Mouse (Mus musculus): ENCODE results near the gene Ccl25. TPM values are rescaled to one million over a fixed set of nuclear protein-coding genes. Genes with fewer than 3 reads are reported as not detected.
A peak's percentile ranks its signal among the peaks of the same experiment; 100 is the strongest.

Ccl25 gene
- polyA plus RNA-seq, 1 experiment from 2014 or later: 21.6 TPM

DNA sequence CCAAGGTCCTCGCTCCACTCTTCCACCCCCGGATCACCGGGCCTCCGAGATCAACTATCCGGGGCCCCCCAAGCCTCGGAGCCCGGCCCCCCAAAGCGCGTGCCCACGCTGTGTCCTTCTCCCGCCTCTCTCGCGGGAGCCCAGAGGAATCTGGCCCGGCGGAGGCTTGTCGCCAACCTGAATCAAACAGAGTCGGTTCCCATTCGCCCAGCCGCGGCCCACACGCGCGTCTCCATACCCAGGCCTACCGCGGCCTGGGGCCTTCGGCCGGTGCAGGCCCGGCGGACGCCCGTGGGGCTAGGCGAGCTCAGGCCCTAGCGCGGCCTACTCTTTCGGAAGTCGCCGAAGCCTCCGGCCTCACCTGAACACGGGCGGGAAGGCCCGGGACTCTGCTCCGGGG is 485 bp upstream of the Ccl25 start:
- Histone ChIP-seq H3K27me3 (replicated peaks; ENCODE audit: control insufficient read depth, insufficient read depth, low read length) (no peaks in the 10 kb centered on the region), H3K27ac (ENCODE audit: low read length) (peak overlapping the region; percentile 86), H3K9me3 (ENCODE audit: control insufficient read depth, low read length) (no peaks in the 10 kb centered on the region), H3K4me3 (replicated peaks; ENCODE audit: low read length) (peak overlapping the region; percentile 97), H3K9ac (replicated peaks; ENCODE audit: low read depth, low read length) (peak overlapping the region; percentile 97), H3K36me3 (ENCODE audit: control insufficient read depth, insufficient read depth) (peaks cover 12% of the 10 kb centered on the region), H3K4me1 (replicated peaks; ENCODE audit: control insufficient read depth, insufficient read depth, low read length) (peaks cover 37% of the 10 kb centered on the region), H3K4me2 (ENCODE audit: low read length) (peak overlapping the region; percentile 83)
- ATAC-seq: peak; percentile 67
- under 1% methylated on average over 40 of the region's 42 CpGs for WGBS

GRCm38 (mm10) chr8:4325751-4326036 is 684 bp downstream of the Ccl25 start:
- no peaks in the 10 kb centered on the region for H3K27me3 ChIP-seq (replicated peaks; ENCODE audit: control insufficient read depth, insufficient read depth, low read length)
- 42% methylated on average over 7 of the region's 7 CpGs for WGBS
- no peak for ATAC-seq
- peaks cover 17% of the 10 kb centered on the region for H3K36me3 ChIP-seq (ENCODE audit: control insufficient read depth, insufficient read depth)
- peak overlapping the region; percentile 60 for H3K4me2 ChIP-seq (ENCODE audit: low read length)
- H3K9ac ChIP-seq (replicated peaks; ENCODE audit: low read depth, low read length): peak overlapping the region; percentile 84
- H3K4me3 ChIP-seq (replicated peaks; ENCODE audit: low read length): peak overlapping the region; percentile 97
- peaks cover 33% of the 10 kb centered on the region for H3K4me1 ChIP-seq (replicated peaks; ENCODE audit: control insufficient read depth, insufficient read depth, low read length)
- H3K9me3 ChIP-seq (ENCODE audit: control insufficient read depth, low read length): no peaks in the 10 kb centered on the region
- no peak overlapping the region for H3K27ac ChIP-seq (ENCODE audit: low read length)

GRCm38 (mm10) chr8:4329000-4329399 is 4.0 kb downstream of the Ccl25 start:
- H3K27ac ChIP-seq (ENCODE audit: low read length): no peak overlapping the region
- no peak overlapping the region for H3K4me3 ChIP-seq (replicated peaks; ENCODE audit: low read length)
- H3K4me2 ChIP-seq (ENCODE audit: low read length): no peak overlapping the region
- 91% methylated on average over 5 of the region's 5 CpGs for WGBS
- ATAC-seq: no peak
- no peaks in the 10 kb centered on the region for H3K27me3 ChIP-seq (replicated peaks; ENCODE audit: control insufficient read depth, insufficient read depth, low read length)
- peaks cover 12% of the 10 kb centered on the region for H3K4me1 ChIP-seq (replicated peaks; ENCODE audit: control insufficient read depth, insufficient read depth, low read length)
- no peak overlapping the region for H3K9ac ChIP-seq (replicated peaks; ENCODE audit: low read depth, low read length)
- H3K36me3 ChIP-seq (ENCODE audit: control insufficient read depth, insufficient read depth): peaks cover 26% of the 10 kb centered on the region
- H3K9me3 ChIP-seq (ENCODE audit: control insufficient read depth, low read length): no peaks in the 10 kb centered on the region

DNA sequence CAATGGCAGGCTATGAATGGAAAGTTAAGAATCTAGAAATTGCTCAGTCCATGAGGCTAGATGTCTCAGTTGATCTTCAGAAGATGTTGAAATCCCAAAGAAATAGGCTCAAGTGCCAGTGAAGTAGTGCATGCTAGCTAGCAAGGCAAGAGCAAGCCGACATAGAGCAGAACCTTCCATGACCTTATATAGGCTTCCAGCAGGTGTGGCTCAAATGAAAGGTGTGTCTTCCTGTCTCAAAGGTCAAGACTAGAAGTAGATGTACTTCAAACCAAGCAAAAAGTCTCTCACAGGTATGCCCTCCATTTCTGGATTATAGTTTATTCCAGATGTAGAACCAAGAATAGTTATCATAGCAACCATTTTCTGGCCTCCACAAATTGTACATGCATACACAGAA is 9.0 kb downstream of the Ccl25 start:
- Histone ChIP-seq H3K9ac (replicated peaks; ENCODE audit: low read depth, low read length) (no peak overlapping the region), H3K4me1 (replicated peaks; ENCODE audit: control insufficient read depth, insufficient read depth, low read length) (no peaks in the 10 kb centered on the region), H3K9me3 (ENCODE audit: control insufficient read depth, low read length) (no peaks in the 10 kb centered on the region), H3K27ac (ENCODE audit: low read length) (no peak overlapping the region), H3K4me2 (ENCODE audit: low read length) (no peak overlapping the region), H3K36me3 (ENCODE audit: control insufficient read depth, insufficient read depth) (peaks cover 50% of the 10 kb centered on the region), H3K27me3 (replicated peaks; ENCODE audit: control insufficient read depth, insufficient read depth, low read length) (no peaks in the 10 kb centered on the region), H3K4me3 (replicated peaks; ENCODE audit: low read length) (no peak overlapping the region)
- WGBS: 100% methylated on average over 1 of the region's 1 CpGs
- no peak for ATAC-seq

- no peak for ATAC-seq
- no peak overlapping the region for H3K9ac ChIP-seq (replicated peaks; ENCODE audit: low read depth, low read length)
- no peak overlapping the region for H3K4me3 ChIP-seq (replicated peaks; ENCODE audit: low read length)
- peaks cover 40% of the 10 kb centered on the region for H3K36me3 ChIP-seq (ENCODE audit: control insufficient read depth, insufficient read depth)
- H3K4me2 ChIP-seq (ENCODE audit: low read length): no peak overlapping the region
- H3K27me3 ChIP-seq (replicated peaks; ENCODE audit: control insufficient read depth, insufficient read depth, low read length): no peaks in the 10 kb centered on the region
- 95% methylated on average over 2 of the region's 2 CpGs for WGBS
- H3K4me1 ChIP-seq (replicated peaks; ENCODE audit: control insufficient read depth, insufficient read depth, low read length): no peaks in the 10 kb centered on the region
- H3K9me3 ChIP-seq (ENCODE audit: control insufficient read depth, low read length): no peaks in the 10 kb centered on the region
- H3K27ac ChIP-seq (ENCODE audit: low read length): no peak overlapping the region
Measured at GRCm38 (mm10) chr8:4335678-4336077, 10.7 kb downstream of the Ccl25 start.

- Histone ChIP-seq H3K27ac (ENCODE audit: low read length) (no peak overlapping the region), H3K36me3 (ENCODE audit: control insufficient read depth, insufficient read depth) (peaks cover 20% of the 10 kb centered on the region), H3K9me3 (ENCODE audit: control insufficient read depth, low read length) (no peaks in the 10 kb centered on the region), H3K27me3 (replicated peaks; ENCODE audit: control insufficient read depth, insufficient read depth, low read length) (no peaks in the 10 kb centered on the region), H3K4me3 (replicated peaks; ENCODE audit: low read length) (no peak overlapping the region), H3K9ac (replicated peaks; ENCODE audit: low read depth, low read length) (no peak overlapping the region), H3K4me2 (ENCODE audit: low read length) (no peak overlapping the region), H3K4me1 (replicated peaks; ENCODE audit: control insufficient read depth, insufficient read depth, low read length) (no peaks in the 10 kb centered on the region)
- 53% methylated on average over 3 of the region's 3 CpGs for WGBS
- ATAC-seq: peak; percentile 53
Measured at GRCm38 (mm10) chr8:4340207-4340606, 15.2 kb downstream of the Ccl25 start.

- Histone ChIP-seq H3K27me3 (replicated peaks; ENCODE audit: control insufficient read depth, insufficient read depth, low read length) (no peaks in the 10 kb centered on the region), H3K4me2 (ENCODE audit: low read length) (no peak overlapping the region), H3K4me1 (replicated peaks; ENCODE audit: control insufficient read depth, insufficient read depth, low read length) (no peaks in the 10 kb centered on the region), H3K9ac (replicated peaks; ENCODE audit: low read depth, low read length) (no peak overlapping the region), H3K9me3 (ENCODE audit: control insufficient read depth, low read length) (no peaks in the 10 kb centered on the region), H3K36me3 (ENCODE audit: control insufficient read depth, insufficient read depth) (no peaks in the 10 kb centered on the region), H3K4me3 (replicated peaks; ENCODE audit: low read length) (no peak overlapping the region), H3K27ac (ENCODE audit: low read length) (no peak overlapping the region)
- no peak for ATAC-seq
- 71% methylated on average over 7 of the region's 7 CpGs for WGBS
Measured at GRCm38 (mm10) chr8:4347661-4348060, 22.7 kb downstream of the Ccl25 start.

DNA sequence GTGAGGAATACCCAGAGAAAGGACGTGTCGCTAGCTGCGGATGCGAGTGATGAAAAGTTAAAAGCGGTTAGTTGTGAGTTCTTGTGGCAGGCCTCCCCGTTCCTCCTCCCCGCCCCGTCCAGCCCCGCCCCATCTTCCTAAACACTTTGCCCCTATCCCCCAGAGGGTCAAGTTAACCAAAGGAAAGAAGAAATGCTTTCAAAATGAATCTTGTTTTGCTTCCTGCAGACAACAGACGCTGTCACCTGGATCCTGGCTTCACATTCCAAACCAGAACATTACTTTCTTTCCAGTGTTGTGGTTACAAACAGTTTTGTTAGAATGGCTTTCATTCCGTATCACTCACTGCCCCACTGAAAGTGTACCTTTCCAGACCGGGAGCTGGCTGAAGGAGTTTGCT is 23.3 kb downstream of the Ccl25 start:
- no peaks in the 10 kb centered on the region for H3K4me1 ChIP-seq (replicated peaks; ENCODE audit: control insufficient read depth, insufficient read depth, low read length)
- no peak overlapping the region for H3K27ac ChIP-seq (ENCODE audit: low read length)
- no peaks in the 10 kb centered on the region for H3K36me3 ChIP-seq (ENCODE audit: control insufficient read depth, insufficient read depth)
- no peak overlapping the region for H3K4me3 ChIP-seq (replicated peaks; ENCODE audit: low read length)
- no peaks in the 10 kb centered on the region for H3K27me3 ChIP-seq (replicated peaks; ENCODE audit: control insufficient read depth, insufficient read depth, low read length)
- H3K4me2 ChIP-seq (ENCODE audit: low read length): no peak overlapping the region
- ATAC-seq: no peak
- WGBS: 37% methylated on average over 12 of the region's 12 CpGs
- no peak overlapping the region for H3K9ac ChIP-seq (replicated peaks; ENCODE audit: low read depth, low read length)
- H3K9me3 ChIP-seq (ENCODE audit: control insufficient read depth, low read length): no peaks in the 10 kb centered on the region

DNA sequence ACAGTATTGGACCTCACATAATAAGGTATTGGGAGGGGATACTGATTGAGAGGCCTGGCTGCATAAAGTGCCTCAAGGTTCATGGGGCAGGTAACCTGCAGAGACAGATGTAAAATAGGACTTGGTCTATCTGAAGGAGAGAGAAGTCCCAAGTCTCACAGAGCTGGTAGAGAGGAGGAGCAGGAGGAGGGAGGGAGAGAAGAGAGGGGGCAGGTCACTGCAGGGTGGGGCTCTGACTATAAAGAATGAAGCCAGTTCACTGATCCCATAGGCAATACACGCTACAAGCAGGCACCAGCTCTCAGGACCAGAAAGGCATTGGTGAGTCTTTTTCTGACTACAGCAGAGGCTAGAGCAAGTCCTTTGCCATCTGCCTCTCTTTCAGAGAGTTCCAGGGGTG is 24.3 kb downstream of the Ccl25 start:
- no peak for ATAC-seq
- Histone ChIP-seq H3K36me3 (ENCODE audit: control insufficient read depth, insufficient read depth) (no peaks in the 10 kb centered on the region), H3K9me3 (ENCODE audit: control insufficient read depth, low read length) (no peaks in the 10 kb centered on the region), H3K4me1 (replicated peaks; ENCODE audit: control insufficient read depth, insufficient read depth, low read length) (no peaks in the 10 kb centered on the region), H3K27ac (ENCODE audit: low read length) (no peak overlapping the region), H3K4me2 (ENCODE audit: low read length) (no peak overlapping the region), H3K4me3 (replicated peaks; ENCODE audit: low read length) (no peak overlapping the region), H3K27me3 (replicated peaks; ENCODE audit: control insufficient read depth, insufficient read depth, low read length) (no peaks in the 10 kb centered on the region), H3K9ac (replicated peaks; ENCODE audit: low read depth, low read length) (no peak overlapping the region)
- WGBS: 60% methylated on average over 1 of the region's 1 CpGs

- H3K27me3 ChIP-seq (replicated peaks; ENCODE audit: control insufficient read depth, insufficient read depth, low read length): no peaks in the 10 kb centered on the region
- H3K9me3 ChIP-seq (ENCODE audit: control insufficient read depth, low read length): no peaks in the 10 kb centered on the region
- H3K4me3 ChIP-seq (replicated peaks; ENCODE audit: low read length): no peak overlapping the region
- H3K27ac ChIP-seq (ENCODE audit: low read length): no peak overlapping the region
- ATAC-seq: no peak
- 88% methylated on average over 3 of the region's 3 CpGs for WGBS
- H3K36me3 ChIP-seq (ENCODE audit: control insufficient read depth, insufficient read depth): no peaks in the 10 kb centered on the region
- no peak overlapping the region for H3K4me2 ChIP-seq (ENCODE audit: low read length)
- H3K9ac ChIP-seq (replicated peaks; ENCODE audit: low read depth, low read length): no peak overlapping the region
- H3K4me1 ChIP-seq (replicated peaks; ENCODE audit: control insufficient read depth, insufficient read depth, low read length): no peaks in the 10 kb centered on the region
Measured at GRCm38 (mm10) chr8:4350618-4351017, 25.6 kb downstream of the Ccl25 start.

Data from forebrain, embryonic 16.5 days (tissue).